Comparison of ENCODE assay signal across 8 mouse cellular contexts in genomic region chr11:74638791-74639411, GRCm38 (mm10). TPM values are rescaled to one million over a fixed set of nuclear protein-coding genes. Genes with fewer than 3 reads are reported as not detected.
A peak's percentile ranks its signal among the peaks of the same experiment; 100 is the strongest.
DNase-seq lines count a peak whose midpoint lies in the region; ATAC-seq and TF ChIP-seq lines count a peak whose summit lies in the region.

No protein-coding gene starts in this region.

- no peaks in the 10 kb centered on the region for H3K36me3 ChIP-seq in kidney, adult 2 months (ENCODE audit: control insufficient read depth, insufficient read depth, low read length)
- H3K36me3 ChIP-seq in embryonic facial prominence, embryonic 10.5 days (replicated peaks), result no peaks in the 10 kb centered on the region
- no peaks in the 10 kb centered on the region for H3K36me3 ChIP-seq in hindbrain, embryonic 15.5 days
- H3K36me3 ChIP-seq in midbrain, embryonic 10.5 days, result no peaks in the 10 kb centered on the region

- WGBS in kidney, adult 2 months, result 7% methylated on average over 9 of the region's 9 CpGs
- 9% methylated on average over 9 of the region's 9 CpGs for WGBS in embryonic facial prominence, embryonic 10.5 days
- WGBS in hindbrain, embryonic 15.5 days, result 13% methylated on average over 9 of the region's 9 CpGs
- 9% methylated on average over 9 of the region's 9 CpGs for WGBS in midbrain, embryonic 10.5 days

- peak; percentile 53 for ATAC-seq in hindbrain, embryonic 15.5 days (ENCODE audit: low FRiP score, low read depth)
- ATAC-seq in erythroid progenitor cell, adult 5-6 weeks (replicated peaks; ENCODE audit: low FRiP score, poor library complexity, severe bottlenecking), result no peak

- peak overlapping the region; percentile 69 for H3K4me3 ChIP-seq in kidney, adult 2 months (ENCODE audit: insufficient read depth, low read depth, low read length)
- peak overlapping the region; percentile 87 for H3K4me3 ChIP-seq in embryonic facial prominence, embryonic 10.5 days
- peak overlapping the region; percentile 64 for H3K4me3 ChIP-seq in hindbrain, embryonic 15.5 days
- peak overlapping the region; percentile 83 for H3K4me3 ChIP-seq in midbrain, embryonic 10.5 days

- H3K9ac ChIP-seq in hindbrain, embryonic 15.5 days, result peak overlapping the region; percentile 74

- no peak for TF ChIP-seq CTCF in kidney, adult 2 months (conservative IDR thresholded peaks at IDR 0.05; ENCODE audit: insufficient read depth, insufficient read length, low read depth, low read length)

- DNase-seq in kidney, adult 2 months, result peak; percentile 15
- DNase-seq in kidney, postnatal 14 days, result no peak
- DNase-seq in embryonic facial prominence, embryonic 10.5 days (ENCODE audit: low spot score), result no peak
- DNase-seq in midbrain, embryonic 10.5 days (ENCODE audit: low spot score), result no peak
- DNase-seq in urinary bladder, postnatal 36 days (ENCODE audit: low spot score in 2 of 2), result no peak
- DNase-seq in left cerebral cortex, postnatal 25 days (ENCODE audit: low spot score in 2 of 2), result no peak

- intact Hi-C loops in left cerebral cortex, postnatal 25 days (cut with DNase I), result loop anchor here (5.0 kb wide), 2 partner anchors 83 to 198 kb away; partner anchors contain the start of gene Pafah1b1

- H3K4me2 ChIP-seq in hindbrain, embryonic 15.5 days, result peak overlapping the region; percentile 92

- no peaks in the 10 kb centered on the region for H3K27me3 ChIP-seq in kidney, adult 2 months (replicated peaks; ENCODE audit: control insufficient read depth, insufficient read depth, low read length)
- peaks cover 48% of the 10 kb centered on the region for H3K27me3 ChIP-seq in embryonic facial prominence, embryonic 10.5 days (replicated peaks; ENCODE audit: low read depth, poor library complexity, severe bottlenecking)
- no peaks in the 10 kb centered on the region for H3K27me3 ChIP-seq in hindbrain, embryonic 15.5 days
- H3K27me3 ChIP-seq in midbrain, embryonic 10.5 days (ENCODE audit: low read depth, poor library complexity, severe bottlenecking), result peaks cover 47% of the 10 kb centered on the region

- peaks cover 18% of the 10 kb centered on the region for H3K4me1 ChIP-seq in kidney, adult 2 months (ENCODE audit: control insufficient read depth, insufficient read depth, low read length)
- H3K4me1 ChIP-seq in embryonic facial prominence, embryonic 10.5 days, result peaks cover 20% of the 10 kb centered on the region
- H3K4me1 ChIP-seq in hindbrain, embryonic 15.5 days (replicated peaks), result peaks cover 22% of the 10 kb centered on the region
- H3K4me1 ChIP-seq in midbrain, embryonic 10.5 days, result peaks cover 20% of the 10 kb centered on the region

- no peak for TF ChIP-seq POLR2A in kidney, adult 2 months (IDR thresholded peaks at IDR 0.05; ENCODE audit: low read depth, low read length)

- peak overlapping the region; percentile 78 for H3K27ac ChIP-seq in kidney, adult 2 months (ENCODE audit: insufficient read depth, low read depth, low read length)
- H3K27ac ChIP-seq in embryonic facial prominence, embryonic 10.5 days (replicated peaks), result peak overlapping the region; percentile 88
- peak overlapping the region; percentile 94 for H3K27ac ChIP-seq in hindbrain, embryonic 15.5 days (replicated peaks)
- peak overlapping the region; percentile 90 for H3K27ac ChIP-seq in midbrain, embryonic 10.5 days (replicated peaks)

- H3K9me3 ChIP-seq in embryonic facial prominence, embryonic 10.5 days, result no peaks in the 10 kb centered on the region
- H3K9me3 ChIP-seq in hindbrain, embryonic 15.5 days, result no peaks in the 10 kb centered on the region
- H3K9me3 ChIP-seq in midbrain, embryonic 10.5 days (replicated peaks), result no peaks in the 10 kb centered on the region

RNA-seq across cellular contexts. Expression of gene Cluh, which starts 10.4 kb away (rescaled TPM):
- polyA plus RNA-seq in kidney, adult 2 months (2012; rRNA removed), result 115 and 119 TPM in 2 replicates
- 29.0 and 32.3 TPM in 2 replicates for polyA plus RNA-seq in embryonic facial prominence, embryonic 10.5 days (2016; fragmentation: Nextera tagmentation; extraction: Ambion mirVana)
- 20.8 and 21.3 TPM in 2 replicates for polyA plus RNA-seq in hindbrain, embryonic 15.5 days (2015; fragmentation: Nextera tagmentation; extraction: Ambion mirVana)
- polyA plus RNA-seq in midbrain, embryonic 10.5 days (2016; fragmentation: Nextera tagmentation; extraction: Ambion mirVana), result 25.5 and 26.2 TPM in 2 replicates
- total RNA-seq in erythroid progenitor cell, adult 5-6 weeks (2015; ENCODE audit: low replicate concordance), result 4.7 and 5.4 TPM in 2 replicates
- 5.3 and 5.6 TPM in 2 replicates for total RNA-seq in erythroid progenitor cell, adult 5-6 weeks (2017; ENCODE audit: low replicate concordance)
- total RNA-seq in left cerebral cortex, postnatal 25 days (2021), result 10 to 100 TPM; 60.3 to 64.1 TPM

RNA-seq across cellular contexts. Expression of gene Ccdc92b, which starts 19.5 kb away (rescaled TPM):
- polyA plus RNA-seq in kidney, adult 2 months (2012; rRNA removed), result 0.13 and 0.18 TPM in 2 replicates
- polyA plus RNA-seq in embryonic facial prominence, embryonic 10.5 days (2016; fragmentation: Nextera tagmentation; extraction: Ambion mirVana), result 0.52 and 0.69 TPM in 2 replicates
- 3.5 and 4.0 TPM in 2 replicates for polyA plus RNA-seq in hindbrain, embryonic 15.5 days (2015; fragmentation: Nextera tagmentation; extraction: Ambion mirVana)
- 0.62 and 0.67 TPM in 2 replicates for polyA plus RNA-seq in midbrain, embryonic 10.5 days (2016; fragmentation: Nextera tagmentation; extraction: Ambion mirVana)
- 11.9 and 21.0 TPM in 2 replicates for total RNA-seq in erythroid progenitor cell, adult 5-6 weeks (2015; ENCODE audit: low replicate concordance)
- total RNA-seq in erythroid progenitor cell, adult 5-6 weeks (2017; ENCODE audit: low replicate concordance), result 9.5 and 14.0 TPM in 2 replicates
- total RNA-seq in left cerebral cortex, postnatal 25 days (2021), result 10 to 100 TPM; 26.1 to 26.3 TPM

RNA-seq across cellular contexts. Expression of gene Rap1gap2, which starts 28.2 kb away (rescaled TPM):
- 24.9 and 29.4 TPM in 2 replicates for polyA plus RNA-seq in kidney, adult 2 months (2012; rRNA removed)
- polyA plus RNA-seq in embryonic facial prominence, embryonic 10.5 days (2016; fragmentation: Nextera tagmentation; extraction: Ambion mirVana), result 1.2 and 1.9 TPM in 2 replicates
- 13.4 and 16.9 TPM in 2 replicates for polyA plus RNA-seq in hindbrain, embryonic 15.5 days (2015; fragmentation: Nextera tagmentation; extraction: Ambion mirVana)
- 0.88 and 2.1 TPM in 2 replicates for polyA plus RNA-seq in midbrain, embryonic 10.5 days (2016; fragmentation: Nextera tagmentation; extraction: Ambion mirVana)
- 1.3 and 3.6 TPM in 2 replicates for total RNA-seq in erythroid progenitor cell, adult 5-6 weeks (2015; ENCODE audit: low replicate concordance)
- 1.2 and 3.0 TPM in 2 replicates for total RNA-seq in erythroid progenitor cell, adult 5-6 weeks (2017; ENCODE audit: low replicate concordance)
- 100 to 1,000 TPM; 175 to 205 TPM for total RNA-seq in left cerebral cortex, postnatal 25 days (2021)
